Mouse (Mus musculus): ENCODE measurements around the gene Efna1. TPM values are rescaled to one million over a fixed set of nuclear protein-coding genes. Genes with fewer than 3 reads are reported as not detected.

The Efna1 gene
- polyA plus RNA-seq (2014; fragmentation: Nextera tagmentation; extraction: Ambion mirVana): 10.8 and 11.4 TPM in 2 replicates

GRCm38 (mm10) chr3:89280606-89281511, at the start of gene Efna1:
TSS of gene Efna1 (minus strand) at chr3:89281142.
- under 1% methylated on average over 52 of the region's 52 CpGs for WGBS
- no peaks in the 10 kb centered on the region for H3K9me3 ChIP-seq (ENCODE audit: control insufficient read depth, low read length)
- no peak within 1 kb of the TSS for H3K27ac ChIP-seq (ENCODE audit: low read depth, low read length)
- H3K4me1 ChIP-seq (replicated peaks; ENCODE audit: control insufficient read depth, insufficient read depth, low read length): peaks cover 17% of the 10 kb centered on the region
- peaks cover 30% of the 10 kb centered on the region for H3K27me3 ChIP-seq (ENCODE audit: control insufficient read depth, insufficient read depth, low read length)
- H3K36me3 ChIP-seq (ENCODE audit: control insufficient read depth, insufficient read depth, low read length): no peaks in the 10 kb centered on the region
- peak within 1 kb of the TSS; percentile 59 for H3K9ac ChIP-seq (ENCODE audit: low read length)
- peak; percentile 33 for ATAC-seq (replicated peaks; ENCODE audit: low FRiP score)
- H3K4me3 ChIP-seq (ENCODE audit: low read depth, low read length): peak within 1 kb of the TSS; percentile 36
- peak; percentile 73 for DNase-seq (ENCODE audit: low spot score)
- H3K4me2 ChIP-seq (ENCODE audit: low read depth, low read length, severe bottlenecking): peak within 1 kb of the TSS; percentile 90

GRCm38 (mm10) chr3:89330346-89330745, 49.4 kb upstream of the Efna1 start:
- H3K27me3 ChIP-seq (ENCODE audit: control insufficient read depth, insufficient read depth, low read length): no peaks in the 10 kb centered on the region
- no peak overlapping the region for H3K9ac ChIP-seq (ENCODE audit: low read length)
- H3K4me1 ChIP-seq (replicated peaks; ENCODE audit: control insufficient read depth, insufficient read depth, low read length): peaks cover 10% of the 10 kb centered on the region
- no peaks in the 10 kb centered on the region for H3K9me3 ChIP-seq (ENCODE audit: control insufficient read depth, low read length)
- H3K36me3 ChIP-seq (ENCODE audit: control insufficient read depth, insufficient read depth, low read length): 0 out of 2 replicates have a peak, but pooled peaks cover 3% of the 10 kb centered on the region
- WGBS: 52% methylated on average over 3 of the region's 3 CpGs
- DNase-seq (ENCODE audit: low spot score) (no peak), ATAC-seq (replicated peaks; ENCODE audit: low FRiP score) (no peak)
- no peak overlapping the region for H3K4me3 ChIP-seq (ENCODE audit: low read depth, low read length)
- no peak overlapping the region for H3K4me2 ChIP-seq (ENCODE audit: low read depth, low read length, severe bottlenecking)
- no peak overlapping the region for H3K27ac ChIP-seq (ENCODE audit: low read depth, low read length)

GRCm38 (mm10) chr3:89328623-89329022, 47.7 kb upstream of the Efna1 start:
- H3K4me2 ChIP-seq (ENCODE audit: low read depth, low read length, severe bottlenecking): no peak overlapping the region
- no peaks in the 10 kb centered on the region for H3K36me3 ChIP-seq (ENCODE audit: control insufficient read depth, insufficient read depth, low read length)
- H3K9ac ChIP-seq (ENCODE audit: low read length): no peak overlapping the region
- no peaks in the 10 kb centered on the region for H3K9me3 ChIP-seq (ENCODE audit: control insufficient read depth, low read length)
- H3K4me1 ChIP-seq (replicated peaks; ENCODE audit: control insufficient read depth, insufficient read depth, low read length): peaks cover 10% of the 10 kb centered on the region
- no peaks in the 10 kb centered on the region for H3K27me3 ChIP-seq (ENCODE audit: control insufficient read depth, insufficient read depth, low read length)
- WGBS: 11% methylated on average over 4 of the region's 4 CpGs
- H3K4me3 ChIP-seq (ENCODE audit: low read depth, low read length): no peak overlapping the region
- ATAC-seq (replicated peaks; ENCODE audit: low FRiP score) (no peak), DNase-seq (ENCODE audit: low spot score) (no peak)
- no peak overlapping the region for H3K27ac ChIP-seq (ENCODE audit: low read depth, low read length)

- no peaks in the 10 kb centered on the region for H3K9me3 ChIP-seq (ENCODE audit: control insufficient read depth, low read length)
- ATAC-seq (replicated peaks; ENCODE audit: low FRiP score) (no peak), DNase-seq (ENCODE audit: low spot score) (no peak)
- H3K9ac ChIP-seq (ENCODE audit: low read length): no peak overlapping the region
- WGBS: 67% methylated on average over 9 of the region's 9 CpGs
- H3K4me2 ChIP-seq (ENCODE audit: low read depth, low read length, severe bottlenecking): no peak overlapping the region
- no peaks in the 10 kb centered on the region for H3K36me3 ChIP-seq (ENCODE audit: control insufficient read depth, insufficient read depth, low read length)
- peaks cover 4% of the 10 kb centered on the region; the same call in 1 of the 2 replicates for H3K27me3 ChIP-seq (ENCODE audit: control insufficient read depth, insufficient read depth, low read length)
- no peak overlapping the region for H3K27ac ChIP-seq (ENCODE audit: low read depth, low read length)
- H3K4me1 ChIP-seq (replicated peaks; ENCODE audit: control insufficient read depth, insufficient read depth, low read length): peaks cover 7% of the 10 kb centered on the region
- no peak overlapping the region for H3K4me3 ChIP-seq (ENCODE audit: low read depth, low read length)
Observed at GRCm38 (mm10) chr3:89327371-89327870, 46.5 kb upstream of the Efna1 start.

- Histone ChIP-seq H3K4me1 (replicated peaks; ENCODE audit: control insufficient read depth, insufficient read depth, low read length) (peaks cover 14% of the 10 kb centered on the region), H3K4me3 (ENCODE audit: low read depth, low read length) (no peak overlapping the region), H3K27ac (ENCODE audit: low read depth, low read length) (no peak overlapping the region), H3K4me2 (ENCODE audit: low read depth, low read length, severe bottlenecking) (no peak overlapping the region), H3K9ac (ENCODE audit: low read length) (no peak overlapping the region), H3K9me3 (ENCODE audit: control insufficient read depth, low read length) (no peaks in the 10 kb centered on the region), H3K36me3 (ENCODE audit: control insufficient read depth, insufficient read depth, low read length) (no peaks in the 10 kb centered on the region), H3K27me3 (ENCODE audit: control insufficient read depth, insufficient read depth, low read length) (peaks cover 19% of the 10 kb centered on the region)
- DNase-seq (ENCODE audit: low spot score) (no peak), ATAC-seq (replicated peaks; ENCODE audit: low FRiP score) (no peak)
- WGBS: 90% methylated on average over 8 of the region's 8 CpGs
Observed at GRCm38 (mm10) chr3:89325882-89326281, 44.9 kb upstream of the Efna1 start.

GRCm38 (mm10) chr3:89322514-89323165, 41.7 kb upstream of the Efna1 start, which contains the start of gene Efna3:
TSS of gene Efna3 (minus strand) at chr3:89322965.
- Histone ChIP-seq H3K4me1 (replicated peaks; ENCODE audit: control insufficient read depth, insufficient read depth, low read length) (peaks cover 27% of the 10 kb centered on the region), H3K4me2 (ENCODE audit: low read depth, low read length, severe bottlenecking) (peak within 1 kb of the TSS; percentile 88), H3K9me3 (ENCODE audit: control insufficient read depth, low read length) (no peaks in the 10 kb centered on the region), H3K36me3 (ENCODE audit: control insufficient read depth, insufficient read depth, low read length) (no peaks in the 10 kb centered on the region), H3K27me3 (ENCODE audit: control insufficient read depth, insufficient read depth, low read length) (peaks cover 51% of the 10 kb centered on the region), H3K4me3 (ENCODE audit: low read depth, low read length) (peak within 1 kb of the TSS; percentile 57), H3K9ac (ENCODE audit: low read length) (peak within 1 kb of the TSS; percentile 59), H3K27ac (ENCODE audit: low read depth, low read length) (no peak within 1 kb of the TSS)
- DNase-seq (ENCODE audit: low spot score) (peak; percentile 86), ATAC-seq (replicated peaks; ENCODE audit: low FRiP score) (peak; percentile 53)
- 0% methylated on average over 52 of the region's 53 CpGs for WGBS

- Histone ChIP-seq H3K36me3 (ENCODE audit: control insufficient read depth, insufficient read depth, low read length) (no peaks in the 10 kb centered on the region), H3K4me3 (ENCODE audit: low read depth, low read length) (peak overlapping the region; percentile 57), H3K4me1 (replicated peaks; ENCODE audit: control insufficient read depth, insufficient read depth, low read length) (peaks cover 27% of the 10 kb centered on the region), H3K9me3 (ENCODE audit: control insufficient read depth, low read length) (no peaks in the 10 kb centered on the region), H3K4me2 (ENCODE audit: low read depth, low read length, severe bottlenecking) (peak overlapping the region; percentile 88), H3K9ac (ENCODE audit: low read length) (peak overlapping the region; percentile 59), H3K27ac (ENCODE audit: low read depth, low read length) (no peak overlapping the region), H3K27me3 (ENCODE audit: control insufficient read depth, insufficient read depth, low read length) (peaks cover 54% of the 10 kb centered on the region)
- DNase-seq (ENCODE audit: low spot score) (no peak), ATAC-seq (replicated peaks; ENCODE audit: low FRiP score) (peak; percentile 9)
- under 1% methylated on average over 14 of the region's 14 CpGs for WGBS
Observed at GRCm38 (mm10) chr3:89322131-89322500, 41.2 kb upstream of the Efna1 start.
